Mouse (Mus musculus): Measurements from ENCODE around the gene Zfp319.

GRCm38 (mm10) chr8:95331156-95331719 is 512 bp downstream of the Zfp319 start:
- TF ChIP-seq NRF1 (IDR thresholded peaks at IDR 0.05; ENCODE audit: low read depth, low read length): no peak
- no peak for TF ChIP-seq E2F4 (IDR thresholded peaks at IDR 0.05; ENCODE audit: insufficient replicate concordance, low read depth, low read length)
- no peak for TF ChIP-seq POLR2A (IDR thresholded peaks at IDR 0.05; ENCODE audit: low read depth, low read length)
- TF ChIP-seq MAFK (IDR thresholded peaks at IDR 0.05; ENCODE audit: insufficient replicate concordance, low read length): no peak
- no peak for TF ChIP-seq CTCF (conservative IDR thresholded peaks at IDR 0.05 in 1 of 2, IDR thresholded peaks at IDR 0.05 in 1 of 2; ENCODE audit: low read depth in 2 of 2, low read length in 2 of 2)
- TF ChIP-seq USF1 (IDR thresholded peaks at IDR 0.05; ENCODE audit: low read depth, low read length): no peak
